Mouse (Mus musculus) MEL (cell line): ENCODE measurements around the gene Anapc4. TPM values are rescaled to one million over a fixed set of nuclear protein-coding genes. Genes with fewer than 3 reads are reported as not detected.

Experiments used
- DNase-seq: peaks from one replicate; pipeline ENCODE4 v3.0.0; 2011; ENCODE audit warnings: low read depth, low spot score
- H3K27ac ChIP-seq: 2 replicates; pipeline ENCODE4 v1.5.1; 2012; ENCODE audit warnings: low read depth, mild to moderate bottlenecking, control low read depth, low read length, moderate library complexity; ENCODE audit not compliant: control insufficient read depth
- H3K27me3 ChIP-seq, 2 experiments: fragments of 150-350 bp in 1 of 2; sonication (generic) in 1 of 2; 2 replicates each; pipeline ENCODE4 v1.6.1; 2012; ENCODE audit warnings: low read length in 2 of 2, mild to moderate bottlenecking in 2 of 2, improper control_type of control experiment in 1 of 2, moderate library complexity in 1 of 2; ENCODE audit not compliant: insufficient read depth in 2 of 2, control insufficient read depth in 1 of 2
- H3K36me3 ChIP-seq, 2 experiments: 2 replicates each; pipeline ENCODE4 v1.6.1; 2012 to 2014; ENCODE audit warnings: low read length in 2 of 2, improper control_type of control experiment in 1 of 2, inconsistent platforms in 1 of 2, mild to moderate bottlenecking in 1 of 2; ENCODE audit not compliant: insufficient read depth in 2 of 2, control insufficient read depth in 1 of 2
- H3K4me1 ChIP-seq, 2 experiments: fragments of 150-350 bp in 1 of 2; sonication (generic) in 1 of 2; 2 replicates each; pipeline ENCODE4 v1.6.1; 2012; ENCODE audit warnings: low read length in 2 of 2, improper control_type of control experiment in 1 of 2, mild to moderate bottlenecking in 1 of 2; ENCODE audit not compliant: insufficient read depth in 2 of 2, control insufficient read depth in 1 of 2
- H3K4me3 ChIP-seq, 2 experiments: fragments of 150-350 bp in 1 of 2; sonication (generic) in 1 of 2; 2 replicates each; pipeline ENCODE4 v1.5.1; 2012; ENCODE audit warnings: low read depth in 2 of 2, low read length in 2 of 2, mild to moderate bottlenecking in 2 of 2, moderate library complexity in 2 of 2, control low read depth in 1 of 2, improper control_type of control experiment in 1 of 2; ENCODE audit not compliant: control insufficient read depth in 1 of 2, insufficient read depth in 1 of 2
- H3K79me2 ChIP-seq: 2 replicates; pipeline ENCODE4 v1.6.1; 2012; ENCODE audit warnings: mild to moderate bottlenecking, low read length, moderate library complexity; ENCODE audit not compliant: control insufficient read depth, poor library complexity, insufficient read depth
- H3K9ac ChIP-seq: 2 replicates; pipeline ENCODE4 v1.6.1; 2012; ENCODE audit warnings: low read depth, mild to moderate bottlenecking, control low read depth, low read length, moderate library complexity; ENCODE audit not compliant: control insufficient read depth, poor library complexity, severe bottlenecking
- H3K9me3 ChIP-seq: fragments of 150-350 bp; sonication (generic); replicated peaks from 2 replicates; pipeline ENCODE4 v1.6.1; 2012; ENCODE audit warnings: mild to moderate bottlenecking, low read length, improper control_type of control experiment, moderate library complexity; ENCODE audit not compliant: insufficient read depth
- BHLHE40 ChIP-seq: IDR thresholded peaks from 2 replicates; pipeline ENCODE4 v1.6.1; 2012; ENCODE audit warnings: low read depth, mild to moderate bottlenecking, inconsistent platforms, low read length, improper control_type of control experiment, borderline replicate concordance
- CHD1 ChIP-seq: IDR thresholded peaks from 2 replicates; pipeline ENCODE4 v1.6.1; 2012; ENCODE audit warnings: low read depth, mild to moderate bottlenecking, inconsistent platforms, low read length, improper control_type of control experiment
- CHD2 ChIP-seq: IDR thresholded peaks from 2 replicates; pipeline ENCODE4 v1.6.1; 2011; ENCODE audit warnings: low read length, improper control_type of control experiment
- CTCF ChIP-seq, 3 experiments: IDR thresholded peaks in 2 of 3; conservative IDR thresholded peaks in 1 of 3; 2 replicates each; pipeline ENCODE4 v1.5.1; 2011 to 2012; ENCODE audit warnings: low read length in 3 of 3, low read depth in 2 of 3, mild to moderate bottlenecking in 2 of 3, improper control_type of control experiment in 1 of 3, inconsistent platforms in 1 of 3, mixed read lengths in 1 of 3, moderate library complexity in 1 of 3; ENCODE audit not compliant: control insufficient read depth in 1 of 3, insufficient read depth in 1 of 3, poor library complexity in 1 of 3, severe bottlenecking in 1 of 3
- E2F4 ChIP-seq: IDR thresholded peaks from 2 replicates; pipeline ENCODE4 v1.6.1; 2011; ENCODE audit warnings: low read depth, low read length, improper control_type of control experiment, borderline replicate concordance
- ELF1 ChIP-seq: IDR thresholded peaks from 2 replicates; pipeline ENCODE4 v1.6.1; 2014; ENCODE audit warnings: low read depth, mild to moderate bottlenecking, inconsistent platforms, low read length, improper control_type of control experiment, moderate library complexity
- EP300 ChIP-seq, 2 experiments: IDR thresholded peaks; 2 replicates each; pipeline ENCODE4 v1.6.1; 2011; ENCODE audit warnings: improper control_type of control experiment in 2 of 2, low read length in 2 of 2, low read depth in 1 of 2, mild to moderate bottlenecking in 1 of 2
- ETS1 ChIP-seq: IDR thresholded peaks from 2 replicates; pipeline ENCODE4 v1.6.1; 2012; ENCODE audit warnings: low read depth, mild to moderate bottlenecking, inconsistent platforms, low read length, improper control_type of control experiment, moderate library complexity
- GABPA ChIP-seq: IDR thresholded peaks from 2 replicates; pipeline ENCODE4 v1.6.1; 2012; ENCODE audit warnings: low read depth, mild to moderate bottlenecking, inconsistent platforms, low read length, improper control_type of control experiment, moderate library complexity
- GATA1 ChIP-seq: IDR thresholded peaks from 2 replicates; pipeline ENCODE4 v1.6.1; 2011; ENCODE audit warnings: low read depth, low read length, improper control_type of control experiment
- HCFC1 ChIP-seq: IDR thresholded peaks from 2 replicates; pipeline ENCODE4 v1.6.1; 2012; ENCODE audit warnings: low read depth, mild to moderate bottlenecking, inconsistent platforms, low read length, improper control_type of control experiment, moderate library complexity
- JUND ChIP-seq: IDR thresholded peaks from 2 replicates; pipeline ENCODE4 v1.6.1; 2011; ENCODE audit warnings: low read depth, mild to moderate bottlenecking, improper control_type of control experiment, low read length
- KAT2A ChIP-seq: conservative IDR thresholded peaks from 2 replicates; pipeline ENCODE4 v1.6.1; 2012; ENCODE audit warnings: low read depth, low read length, improper control_type of control experiment, inconsistent platforms
- MAFK ChIP-seq: IDR thresholded peaks from 2 replicates; pipeline ENCODE4 v1.6.1; 2011; ENCODE audit warnings: low read depth, mild to moderate bottlenecking, low read length, improper control_type of control experiment, borderline replicate concordance
- MAX ChIP-seq: IDR thresholded peaks from 2 replicates; pipeline ENCODE4 v1.6.1; 2011; ENCODE audit warnings: low read length, improper control_type of control experiment
- MAZ ChIP-seq: IDR thresholded peaks from 2 replicates; pipeline ENCODE4 v1.6.1; 2012; ENCODE audit warnings: low read depth, mild to moderate bottlenecking, inconsistent platforms, low read length, improper control_type of control experiment
- MEF2A ChIP-seq: IDR thresholded peaks from 2 replicates; pipeline ENCODE4 v1.6.1; 2014; ENCODE audit warnings: low read depth, mild to moderate bottlenecking, inconsistent platforms, low read length, improper control_type of control experiment; ENCODE audit not compliant: poor library complexity, insufficient replicate concordance, severe bottlenecking; ENCODE audit errors: extremely low read depth
- MXI1 ChIP-seq: IDR thresholded peaks from 2 replicates; pipeline ENCODE4 v1.6.1; 2011; ENCODE audit warnings: mild to moderate bottlenecking, low read depth, low read length, improper control_type of control experiment
- MYB ChIP-seq: IDR thresholded peaks from 2 replicates; pipeline ENCODE4 v1.6.1; 2011; ENCODE audit warnings: mild to moderate bottlenecking, low read depth, low read length, improper control_type of control experiment
- MYC ChIP-seq: IDR thresholded peaks from 2 replicates; pipeline ENCODE4 v1.6.1; 2011; ENCODE audit warnings: low read depth, mild to moderate bottlenecking, low read length, improper control_type of control experiment, moderate library complexity
- NELFE ChIP-seq: IDR thresholded peaks from 2 replicates; pipeline ENCODE4 v1.6.1; 2011; ENCODE audit warnings: low read depth, low read length, improper control_type of control experiment
- NRF1 ChIP-seq: IDR thresholded peaks from 2 replicates; pipeline ENCODE4 v1.6.1; 2014; ENCODE audit warnings: low read depth, mild to moderate bottlenecking, inconsistent platforms, low read length, improper control_type of control experiment, moderate library complexity; ENCODE audit not compliant: poor library complexity, insufficient read depth, severe bottlenecking
- POLR2A ChIP-seq, 2 experiments: IDR thresholded peaks; 2 replicates each; pipeline ENCODE4 v1.6.1; 2011 to 2012; ENCODE audit warnings: low read length in 2 of 2, mild to moderate bottlenecking in 2 of 2, control low read depth in 1 of 2, improper control_type of control experiment in 1 of 2, low read depth in 1 of 2, moderate library complexity in 1 of 2; ENCODE audit not compliant: control insufficient read depth in 1 of 2, insufficient read depth in 1 of 2, poor library complexity in 1 of 2
- POLR2AphosphoS2 ChIP-seq: IDR thresholded peaks from 2 replicates; pipeline ENCODE4 v1.6.1; 2011; ENCODE audit warnings: low read length, improper control_type of control experiment
- POLR2AphosphoS5 ChIP-seq: IDR thresholded peaks from 2 replicates; pipeline ENCODE4 v1.6.1; 2012; ENCODE audit warnings: low read depth, borderline replicate concordance, mild to moderate bottlenecking, inconsistent platforms, low read length, moderate library complexity, mixed read lengths
- RAD21 ChIP-seq: IDR thresholded peaks from 2 replicates; pipeline ENCODE4 v1.6.1; 2011; ENCODE audit warnings: mild to moderate bottlenecking, low read depth, low read length, improper control_type of control experiment
- RCOR1 ChIP-seq: IDR thresholded peaks from 2 replicates; pipeline ENCODE4 v1.6.1; 2012; ENCODE audit warnings: low read depth, mild to moderate bottlenecking, inconsistent platforms, low read length, improper control_type of control experiment
- SIN3A ChIP-seq: IDR thresholded peaks from 2 replicates; pipeline ENCODE4 v1.6.1; 2012; ENCODE audit warnings: low read length, improper control_type of control experiment, inconsistent platforms
- SMC3 ChIP-seq: IDR thresholded peaks from 2 replicates; pipeline ENCODE4 v1.6.1; 2011; ENCODE audit warnings: low read depth, low read length, improper control_type of control experiment
- TAL1 ChIP-seq: IDR thresholded peaks from 2 replicates; pipeline ENCODE4 v1.6.1; 2012; ENCODE audit warnings: mild to moderate bottlenecking, inconsistent platforms, low read length, moderate library complexity, mixed read lengths
- TBP ChIP-seq: IDR thresholded peaks from 2 replicates; pipeline ENCODE4 v1.8.0; 2011; ENCODE audit warnings: low read depth, low read length, improper control_type of control experiment
- USF1 ChIP-seq: IDR thresholded peaks from 2 replicates; pipeline ENCODE4 v1.6.1; 2014; ENCODE audit warnings: low read depth, mild to moderate bottlenecking, inconsistent platforms, low read length, improper control_type of control experiment, moderate library complexity
- USF2 ChIP-seq, 2 experiments: IDR thresholded peaks; 2 replicates each; pipeline ENCODE4 v1.6.1; 2011 to 2012; ENCODE audit warnings: improper control_type of control experiment in 2 of 2, low read length in 2 of 2, borderline replicate concordance in 1 of 2, inconsistent platforms in 1 of 2, low read depth in 1 of 2, mild to moderate bottlenecking in 1 of 2; ENCODE audit not compliant: insufficient read depth in 1 of 2
- ZC3H11A ChIP-seq: IDR thresholded peaks from 2 replicates; pipeline ENCODE4 v1.6.1; 2012; ENCODE audit warnings: low read depth, mild to moderate bottlenecking, inconsistent platforms, low read length, improper control_type of control experiment
- ZKSCAN1 ChIP-seq: IDR thresholded peaks from 2 replicates; pipeline ENCODE4 v1.6.1; 2012; ENCODE audit warnings: low read depth, mild to moderate bottlenecking, inconsistent platforms, low read length, improper control_type of control experiment, moderate library complexity
- ZNF384 ChIP-seq: IDR thresholded peaks from 2 replicates; pipeline ENCODE4 v1.6.1; 2012; ENCODE audit warnings: low read depth, mild to moderate bottlenecking, inconsistent platforms, low read length, improper control_type of control experiment
- polyA plus RNA-seq, 2 experiments: library from polyadenylated mRNA; stranded (reverse) in 1 of 2; unstranded in 1 of 2; fragments of >175 nt in 1 of 2; fragments of >200 nt in 1 of 2; gene quantifications; 2 replicates each; pipeline versions ENCODE4 v1.2.1 to v1.2.4; 2012; ENCODE audit warnings: low replicate concordance in 2 of 2, low read depth in 1 of 2; ENCODE audit not compliant: insufficient read length in 2 of 2, insufficient read depth in 1 of 2, missing spikeins in 1 of 2
- total RNA-seq: library from RNA; depleted of rRNA; stranded (reverse); fragments of 300-350 nt; gene quantifications from 2 replicates; pipeline ENCODE4 v1.2.3, GENCODE M21; 2012; rRNA removed

Anapc4 gene
- 56.6 and 57.2 TPM in 2 replicates for total RNA-seq
- polyA plus RNA-seq: 100 to 1,000 TPM in 1 of 2 experiments, 10 to 100 TPM in 1; 56.4 to 159 TPM

GRCm38 (mm10) chr5:52833761-52834274 lies at the start of gene Anapc4:
Gene Anapc4, plus strand, starts transcription at chr5:52834012.
- peak; percentile 99 for DNase-seq
- peak within 1 kb of the TSS; percentile 91 for H3K9ac ChIP-seq
- no peaks in the 10 kb centered on the region for H3K27me3 ChIP-seq
- H3K27ac ChIP-seq: peak within 1 kb of the TSS; percentile 81
- H3K9me3 ChIP-seq: no peaks in the 10 kb centered on the region
- H3K36me3 ChIP-seq: peaks cover 2 to 14% of the 10 kb centered on the region in 2 experiments
- peaks cover 9% of the 10 kb centered on the region for H3K79me2 ChIP-seq
- H3K4me3 ChIP-seq: peak within 1 kb of the TSS; percentile 97 to 99
- H3K4me1 ChIP-seq: peaks cover 2 to 10% of the 10 kb centered on the region in 2 experiments
- no peak; the same call in 1 of the 2 replicates for TF ChIP-seq MXI1
- no peak for TF ChIP-seq MEF2A
- no peak for TF ChIP-seq GATA1
- no peak for TF ChIP-seq BHLHE40
- no peak for TF ChIP-seq GABPA
- TF ChIP-seq RCOR1: no peak
- no peak for TF ChIP-seq TAL1
- no peak for TF ChIP-seq MAFK
- peak; percentile 82 for TF ChIP-seq NELFE
- no peak for TF ChIP-seq CHD2
- TF ChIP-seq SIN3A: peak; percentile 84
- TF ChIP-seq MAX: peak; percentile 56
- TF ChIP-seq JUND: no peak
- no peak for TF ChIP-seq USF2 (IDR thresholded peaks at IDR 0.05; ENCODE audit: borderline replicate concordance in 1 of 2, insufficient read depth in 1 of 2, low read depth in 1 of 2, low read length in 2 of 2)
- TF ChIP-seq MYB: no peak
- TF ChIP-seq RAD21: no peak
- TF ChIP-seq POLR2AphosphoS5: no peak
- TF ChIP-seq HCFC1: peak; percentile 86
- TF ChIP-seq ZC3H11A: no peak
- TF ChIP-seq MYC: 0 out of 2 replicates have a peak, but pooled peaks have one; percentile 47
- no peak for TF ChIP-seq CTCF (IDR thresholded peaks at IDR 0.05 in 2 of 3, conservative IDR thresholded peaks at IDR 0.05 in 1 of 3; ENCODE audit: control insufficient read depth in 1 of 3, insufficient read depth in 1 of 3, low read depth in 2 of 3, low read length in 3 of 3, poor library complexity in 1 of 3, severe bottlenecking in 1 of 3)
- TF ChIP-seq CHD1: no peak
- TF ChIP-seq ETS1: 0 out of 2 replicates have a peak, but pooled peaks have one; percentile 14
- 0 out of 2 replicates have a peak, but pooled peaks have one; percentile 15 for TF ChIP-seq ZNF384
- TF ChIP-seq EP300 (IDR thresholded peaks at IDR 0.05; ENCODE audit: low read depth in 1 of 2, low read length in 2 of 2): 0 out of 4 replicates have a peak, but pooled peaks of 1 of the 2 experiments have one; percentile 19
- peak; percentile 23; the same call in 1 of the 2 replicates for TF ChIP-seq TBP
- TF ChIP-seq E2F4: 0 out of 2 replicates have a peak, but pooled peaks have one; percentile 39
- peak; percentile 83 for TF ChIP-seq ELF1
- peak; percentile 77; the same call in 1 of the 2 replicates for TF ChIP-seq MAZ
- TF ChIP-seq POLR2A (IDR thresholded peaks at IDR 0.05; ENCODE audit: control insufficient read depth in 1 of 2, insufficient read depth in 1 of 2, low read depth in 1 of 2, low read length in 2 of 2, poor library complexity in 1 of 2): peak; percentile 77 to 86
- no peak; the same call in 1 of the 2 replicates for TF ChIP-seq KAT2A
- no peak for TF ChIP-seq ZKSCAN1
- TF ChIP-seq POLR2AphosphoS2: no peak; the same call in 1 of the 2 replicates
- peak; percentile 57 for TF ChIP-seq NRF1
- TF ChIP-seq USF1: no peak
- no peak for TF ChIP-seq SMC3
